Mouse (Mus musculus) heart, postnatal 0 days (tissue): ENCODE results near the gene Nrcam. TPM values are rescaled to one million over a fixed set of nuclear protein-coding genes. Genes with fewer than 3 reads are reported as not detected.

Source experiments
- ATAC-seq: fragments of 200-750 bp; cut with Nextera tagmentation; 2 replicates; pipeline ENCODE4 v1.8.0; 2017; ENCODE audit warnings: low read depth, moderate number of reproducible peaks, moderate library complexity; ENCODE audit not compliant: insufficient read depth
- DNase-seq: peaks from one replicate; pipeline ENCODE4 v3.0.0-alpha.2; 2016; ENCODE audit warnings: low spot score
- H3K27ac ChIP-seq: fragments of 300-500 bp; sonication (generic); 2 replicates; pipeline ENCODE4 v1.5.1; 2014; ENCODE audit warnings: low read depth, mild to moderate bottlenecking
- H3K27me3 ChIP-seq: fragments of 300-500 bp; sonication (generic); 2 replicates; pipeline ENCODE4 v1.6.1; 2014; ENCODE audit warnings: low read length, mixed read lengths; ENCODE audit not compliant: control insufficient read depth, insufficient read depth
- H3K36me3 ChIP-seq: fragments of 300-500 bp; sonication (generic); replicated peaks from 2 replicates; pipeline ENCODE4 v1.6.1; 2014; ENCODE audit warnings: low read length, mixed read lengths; ENCODE audit not compliant: control insufficient read depth, insufficient read depth
- H3K4me1 ChIP-seq: fragments of 300-500 bp; sonication (generic); 2 replicates; pipeline ENCODE4 v1.6.1; 2014; ENCODE audit warnings: antibody characterized with exemption; ENCODE audit not compliant: control insufficient read depth, insufficient read depth
- H3K4me2 ChIP-seq: fragments of 300-500 bp; sonication (generic); 2 replicates; pipeline ENCODE4 v1.6.1; 2014; ENCODE audit warnings: low read depth, mild to moderate bottlenecking, low read length, moderate library complexity
- H3K4me3 ChIP-seq: fragments of 300-500 bp; sonication (generic); 2 replicates; pipeline ENCODE4 v1.5.1; 2014; ENCODE audit warnings: low read depth, low read length
- H3K9ac ChIP-seq: fragments of 300-500 bp; sonication (generic); replicated peaks from 2 replicates; pipeline ENCODE4 v1.6.1; 2014; ENCODE audit warnings: low read depth, low read length, mixed read lengths
- H3K9me3 ChIP-seq: fragments of 300-500 bp; sonication (generic); replicated peaks from 2 replicates; pipeline ENCODE4 v1.6.1; 2016; ENCODE audit warnings: low read length; ENCODE audit not compliant: control insufficient read depth
- CTCF ChIP-seq: IDR thresholded peaks from 2 replicates; pipeline ENCODE4 v1.5.1; 2016; ENCODE audit warnings: antibody characterized with exemption, control low read depth, low read depth
- EP300 ChIP-seq: IDR thresholded peaks from 2 replicates; pipeline ENCODE4 v1.6.1; 2016; ENCODE audit warnings: antibody characterized with exemption, low read depth
- WGBS: fragments of 180-500 bp; shearing (Covaris S2); extraction: QIAGEN DNeasy Blood & Tissue Kit; methylation state at CpG from one replicate; pipeline ENCODE4 v1.1.7; 2014; 5-methylcytosine and 5-hydroxymethylcytosine counted together
- polyA plus RNA-seq: library from polyadenylated mRNA; unstranded; fragments of >200 nt; fragmentation: Nextera tagmentation; extraction: Ambion mirVana; gene quantifications from 2 replicates; pipeline ENCODE4 v1.2.1, GENCODE M21; 2015
- total RNA-seq: library from RNA; depleted of rRNA; stranded (reverse); fragments of >200 nt; gene quantifications from 2 replicates; pipeline ENCODE4 v1.2.3, GENCODE M21; 2014; ENCODE audit warnings: low replicate concordance; rRNA removed

Nrcam gene
- total and polyA plus RNA-seq, 2 experiments from 2014 or later = 0.20 to 5.0 TPM

DNA sequence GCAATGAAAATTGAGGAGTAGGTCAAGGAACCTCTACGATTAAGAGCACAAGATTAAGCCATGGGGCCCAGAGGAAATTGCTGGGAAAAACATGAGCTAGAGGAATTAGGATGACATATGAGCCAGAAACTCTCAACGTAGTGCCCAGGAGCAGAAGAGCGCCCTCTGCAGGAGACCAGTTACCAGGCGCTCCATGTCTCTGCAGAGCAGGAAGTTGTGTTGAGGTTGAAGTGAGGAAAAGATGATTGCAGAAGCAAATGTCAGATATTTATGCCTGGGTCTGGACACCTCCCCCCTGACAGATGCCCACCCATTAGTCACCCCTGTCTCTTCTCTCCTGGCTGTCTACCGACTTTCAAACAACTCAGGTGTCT is 274.3 kb downstream of the Nrcam start:
- WGBS = 60% methylated on average over 5 of the region's 5 CpGs
- no peaks in the 10 kb centered on the region for H3K4me1 ChIP-seq
- DNase-seq (no peak), ATAC-seq (no peak)
- H3K4me2 ChIP-seq = no peak overlapping the region
- H3K9ac ChIP-seq = no peak overlapping the region
- no peaks in the 10 kb centered on the region for H3K27me3 ChIP-seq
- H3K27ac ChIP-seq = no peak overlapping the region
- TF ChIP-seq CTCF (no peak), EP300 (no peak)
- no peak overlapping the region for H3K4me3 ChIP-seq
- no peaks in the 10 kb centered on the region for H3K36me3 ChIP-seq
- H3K9me3 ChIP-seq = no peaks in the 10 kb centered on the region

DNA sequence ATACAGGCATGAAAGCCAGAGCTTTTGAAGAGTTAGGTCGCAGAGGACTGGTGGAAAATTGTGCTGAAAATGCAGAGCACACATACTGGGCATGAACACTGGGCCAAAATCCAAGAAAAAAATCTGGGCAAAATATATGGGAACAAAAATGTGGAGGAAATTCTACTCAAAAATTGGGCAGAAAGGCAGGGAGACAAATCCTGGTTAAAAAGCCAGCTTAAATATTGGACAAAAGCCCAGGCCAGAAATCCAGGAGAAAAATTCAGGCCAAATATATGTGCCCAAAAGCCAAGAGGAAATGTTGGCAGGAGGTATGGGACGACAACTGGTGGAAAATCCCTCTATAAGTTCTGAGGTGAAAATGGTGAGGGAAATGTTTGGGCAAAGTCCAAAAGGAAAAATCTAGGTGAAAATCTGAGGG is 288.3 kb downstream of the Nrcam start:
- no peaks in the 10 kb centered on the region for H3K9me3 ChIP-seq

GRCm38 (mm10) chr12:44617488-44617887 is 288.8 kb downstream of the Nrcam start:
- DNase-seq (no peak), ATAC-seq (no peak)
- Histone ChIP-seq H3K36me3 (no peaks in the 10 kb centered on the region), H3K9ac (no peak overlapping the region), H3K4me3 (no peak overlapping the region), H3K4me2 (no peak overlapping the region), H3K4me1 (no peaks in the 10 kb centered on the region), H3K27me3 (no peaks in the 10 kb centered on the region), H3K27ac (no peak overlapping the region), H3K9me3 (no peaks in the 10 kb centered on the region)
- WGBS = 72% methylated on average over 1 of the region's 1 CpGs
- TF ChIP-seq CTCF = no peak
- no peak for TF ChIP-seq EP300

More for the DNA sequence above, 288.3 kb downstream of the Nrcam start:
- Histone ChIP-seq H3K36me3 (no peaks in the 10 kb centered on the region), H3K9ac (no peak overlapping the region), H3K4me2 (no peak overlapping the region), H3K4me3 (no peak overlapping the region), H3K4me1 (no peaks in the 10 kb centered on the region), H3K27me3 (no peaks in the 10 kb centered on the region), H3K27ac (no peak overlapping the region)
- DNase-seq (no peak), ATAC-seq (no peak)
- 69% methylated on average over 2 of the region's 2 CpGs for WGBS
- TF ChIP-seq CTCF = no peak

- Histone ChIP-seq H3K27me3 (no peaks in the 10 kb centered on the region), H3K4me3 (no peak overlapping the region), H3K9ac (no peak overlapping the region), H3K9me3 (no peaks in the 10 kb centered on the region), H3K4me1 (no peaks in the 10 kb centered on the region), H3K4me2 (no peak overlapping the region), H3K36me3 (no peaks in the 10 kb centered on the region), H3K27ac (no peak overlapping the region)
- ATAC-seq (no peak), DNase-seq (no peak)
- TF ChIP-seq EP300 = no peak
- TF ChIP-seq CTCF = no peak
These were observed 310.7 kb downstream of the Nrcam start for GRCm38 (mm10) chr12:44639341-44639921.

- Histone ChIP-seq H3K27ac (no peak overlapping the region), H3K27me3 (no peaks in the 10 kb centered on the region), H3K9me3 (no peaks in the 10 kb centered on the region), H3K36me3 (no peaks in the 10 kb centered on the region), H3K4me2 (no peak overlapping the region), H3K4me1 (no peaks in the 10 kb centered on the region), H3K4me3 (no peak overlapping the region), H3K9ac (no peak overlapping the region)
- ATAC-seq (no peak), DNase-seq (no peak)
- TF ChIP-seq CTCF (no peak), EP300 (no peak)
- 12% methylated on average over 1 of the region's 1 CpGs for WGBS
These were observed 311.9 kb downstream of the Nrcam start for GRCm38 (mm10) chr12:44640579-44640978.

Other genes starting within 250 kb of the Nrcam start
- gene Dnajb9, start 118.6 kb upstream of the Nrcam start, total RNA-seq = 12.4 and 23.3 TPM in 2 replicates
- gene Dnajb9, start 118.6 kb upstream of the Nrcam start, polyA plus RNA-seq = 18.8 and 29.1 TPM in 2 replicates
- 50.2 and 55.4 TPM in 2 replicates for gene Pnpla8, start 107.5 kb upstream of the Nrcam start, total RNA-seq
- 82.9 and 92.3 TPM in 2 replicates for gene Pnpla8, start 107.5 kb upstream of the Nrcam start, polyA plus RNA-seq